Mouse (Mus musculus) T-cell, adult 2 months (primary cell): ENCODE measurements at regions not wholly inside any gene's neighbourhood (a gene's known extent, or its start where the extent isn't known, plus 50 kb on each side); places are given as distances from the start of the nearest gene placed in this dataset.

Experiments used
- DNase-seq: peaks from one replicate; pipeline ENCODE4 v3.0.0; 2022; ENCODE audit warnings: low spot score

GRCm38 (mm10) chr4:32153356-32153755 is 85.2 kb upstream of the Bach2 start:
- peak; percentile 57 for DNase-seq

- DNase-seq = no peak
Measured at GRCm38 (mm10) chr4:32156965-32157364, 81.6 kb upstream of the Bach2 start.

GRCm38 (mm10) chr4:32158451-32158850 is 80.2 kb upstream of the Bach2 start:
- no peak for DNase-seq

GRCm38 (mm10) chr4:32158886-32159285 is 79.7 kb upstream of the Bach2 start:
- no peak for DNase-seq

GRCm38 (mm10) chr4:32160815-32161214 is 77.8 kb upstream of the Bach2 start:
- peak; percentile 58 for DNase-seq

- no peak for DNase-seq
Measured at GRCm38 (mm10) chr4:32161871-32162656, 76.5 kb upstream of the Bach2 start.

- DNase-seq = no peak
Measured at GRCm38 (mm10) chr4:32162694-32163240, 75.8 kb upstream of the Bach2 start.

GRCm38 (mm10) chr4:32164081-32164641 is 74.4 kb upstream of the Bach2 start:
- DNase-seq = peak; percentile 86

- peak; percentile 69 for DNase-seq
Measured at GRCm38 (mm10) chr4:32164736-32165241, 73.8 kb upstream of the Bach2 start.

GRCm38 (mm10) chr4:32165918-32166528 is 72.6 kb upstream of the Bach2 start:
- DNase-seq = peak; percentile 53

- DNase-seq = no peak
Measured at GRCm38 (mm10) chr4:32167151-32167550, 71.5 kb upstream of the Bach2 start.

- DNase-seq = no peak
Measured at GRCm38 (mm10) chr4:32170106-32170459, 68.5 kb upstream of the Bach2 start.

- no peak for DNase-seq
Measured at GRCm38 (mm10) chr4:32170460-32171192, 68.0 kb upstream of the Bach2 start.

- no peak for DNase-seq
Measured at GRCm38 (mm10) chr4:32171291-32171690, 67.3 kb upstream of the Bach2 start.

- no peak for DNase-seq
Measured at GRCm38 (mm10) chr4:32172992-32173391, 65.6 kb upstream of the Bach2 start.

- no peak for DNase-seq
Measured at GRCm38 (mm10) chr4:32174771-32175170, 63.8 kb upstream of the Bach2 start.

- DNase-seq = no peak
Measured at GRCm38 (mm10) chr4:32175231-32175630, 63.4 kb upstream of the Bach2 start.

- DNase-seq = no peak
Measured at GRCm38 (mm10) chr4:32175853-32176448, 62.7 kb upstream of the Bach2 start.

GRCm38 (mm10) chr4:32176449-32177135 is 62.0 kb upstream of the Bach2 start:
- DNase-seq = no peak

- DNase-seq = no peak
Measured at GRCm38 (mm10) chr4:32177933-32178639, 60.5 kb upstream of the Bach2 start.
